Mouse (Mus musculus) ovary, postnatal 36 days (tissue): ENCODE results near the gene Ppara.
"Not testable (repeated sequence)": the region's sequence is repeated elsewhere in the genome, so short reads cannot be mapped to it uniquely, and the experiment has no call there.

Experiments used
- DNase-seq: peaks from one replicate; pipeline ENCODE4 v3.0.0; 2022; ENCODE audit warnings: low spot score, mixed read lengths

The Ppara gene

GRCm38 (mm10) chr15:85756611-85757010 lies 21.8 kb downstream of the Ppara start:
- no peak for DNase-seq

DNA sequence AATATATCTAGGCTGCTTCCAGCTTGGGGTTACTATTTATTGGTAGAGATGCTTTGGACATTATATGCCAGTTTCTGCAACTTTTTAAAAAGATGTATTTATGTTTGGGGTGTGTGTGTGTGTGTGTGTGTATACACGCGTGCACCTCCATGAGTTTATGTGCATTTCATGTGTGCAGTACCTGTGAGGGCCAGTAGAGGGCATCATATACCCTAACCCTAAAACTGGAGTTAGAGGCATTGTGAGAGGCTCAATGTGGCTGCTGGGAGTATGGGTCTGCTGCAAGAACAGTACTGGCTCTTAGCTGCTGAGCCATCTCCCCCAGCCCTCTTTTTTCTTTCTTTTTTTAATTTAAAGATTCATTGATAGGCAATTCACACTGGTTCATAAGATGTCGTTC lies 23.0 kb downstream of the Ppara start:
- no peak for DNase-seq

DNA sequence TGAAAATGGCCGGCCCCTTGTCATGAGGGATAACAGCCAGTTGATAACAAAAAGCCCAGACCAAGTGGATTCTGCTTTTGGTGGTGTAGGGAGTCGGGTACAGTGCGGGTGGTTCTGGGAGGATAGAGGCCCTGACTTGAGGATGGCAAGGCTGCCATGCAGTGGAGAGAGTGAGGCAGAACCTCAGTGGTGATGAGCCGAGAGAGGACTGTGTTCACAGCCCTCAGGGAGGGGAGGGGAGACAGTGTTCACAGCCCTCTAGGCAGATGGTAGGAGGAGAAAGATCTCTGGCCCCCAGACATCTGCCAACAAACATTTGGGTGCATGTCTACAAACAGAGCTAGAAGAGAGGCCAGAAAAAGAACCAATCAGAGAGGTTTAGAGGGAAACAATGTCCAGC lies 28.0 kb downstream of the Ppara start:
- DNase-seq = no peak

DNA sequence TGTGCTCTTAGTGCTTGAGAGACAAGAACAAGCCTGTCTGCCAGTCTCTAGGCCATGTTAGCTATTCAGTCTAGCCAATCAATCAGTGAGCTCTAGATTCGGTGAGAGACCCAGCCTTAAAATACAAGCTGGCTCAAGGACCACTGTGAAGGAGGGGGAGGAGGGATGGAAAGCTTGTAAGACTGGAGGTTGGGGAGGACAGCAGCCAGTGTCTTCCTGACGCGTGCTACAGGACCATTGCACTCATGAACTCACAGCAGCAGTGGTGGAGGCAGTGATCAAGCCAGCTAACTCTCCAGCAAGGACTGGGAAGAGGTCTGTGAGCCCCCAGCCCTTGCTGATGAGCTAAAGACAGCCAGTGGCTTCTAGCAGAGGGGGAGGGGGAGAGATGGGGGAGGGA lies 30.2 kb downstream of the Ppara start:
- DNase-seq = no peak

DNA sequence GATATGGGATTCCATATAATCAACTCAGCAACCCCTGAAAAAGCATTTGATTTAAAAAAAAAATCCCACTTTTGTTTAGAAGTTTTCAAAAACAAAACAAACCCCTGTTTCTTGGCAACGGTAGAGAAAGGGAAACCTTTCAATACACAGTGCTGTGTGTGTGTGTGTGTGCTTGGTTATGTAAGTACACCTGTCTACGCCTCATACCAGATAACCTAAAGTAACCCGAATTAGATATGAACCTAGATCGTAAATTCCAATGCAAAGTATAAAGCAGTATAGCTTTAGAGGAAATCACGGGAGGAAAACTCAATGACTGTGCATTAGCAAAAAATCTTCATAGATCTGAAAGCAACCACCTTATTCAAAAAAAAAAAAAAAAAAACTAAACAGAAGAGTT lies 31.9 kb downstream of the Ppara start:
- DNase-seq = no peak

DNA sequence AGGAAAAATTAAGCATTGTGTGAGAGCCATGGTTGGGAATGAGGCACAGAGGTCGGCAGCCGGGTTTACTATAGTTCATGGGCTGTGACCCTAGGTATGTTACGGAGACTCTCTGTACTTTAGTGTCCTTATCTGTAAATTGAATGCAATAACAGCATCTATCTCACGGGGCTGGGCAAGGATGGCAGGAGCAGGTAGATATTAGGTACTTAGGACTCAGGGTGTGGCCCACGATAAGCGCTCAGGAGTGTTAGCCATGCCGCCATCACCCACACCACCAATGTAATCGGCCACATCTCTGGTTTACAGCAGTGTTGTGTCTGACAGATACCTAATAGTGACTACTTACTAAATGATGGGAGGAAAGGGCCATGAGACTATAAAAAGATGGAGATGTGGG lies 34.2 kb downstream of the Ppara start:
- DNase-seq = no peak

- no peak for DNase-seq
Measured at GRCm38 (mm10) chr15:85771306-85772121, 36.7 kb downstream of the Ppara start.

GRCm38 (mm10) chr15:85772146-85772740 lies 37.5 kb downstream of the Ppara start:
- no peak for DNase-seq

- no peak for DNase-seq
Measured at GRCm38 (mm10) chr15:85774419-85774818, 39.6 kb downstream of the Ppara start.

GRCm38 (mm10) chr15:85775001-85775400 lies 40.2 kb downstream of the Ppara start:
- no peak for DNase-seq

DNA sequence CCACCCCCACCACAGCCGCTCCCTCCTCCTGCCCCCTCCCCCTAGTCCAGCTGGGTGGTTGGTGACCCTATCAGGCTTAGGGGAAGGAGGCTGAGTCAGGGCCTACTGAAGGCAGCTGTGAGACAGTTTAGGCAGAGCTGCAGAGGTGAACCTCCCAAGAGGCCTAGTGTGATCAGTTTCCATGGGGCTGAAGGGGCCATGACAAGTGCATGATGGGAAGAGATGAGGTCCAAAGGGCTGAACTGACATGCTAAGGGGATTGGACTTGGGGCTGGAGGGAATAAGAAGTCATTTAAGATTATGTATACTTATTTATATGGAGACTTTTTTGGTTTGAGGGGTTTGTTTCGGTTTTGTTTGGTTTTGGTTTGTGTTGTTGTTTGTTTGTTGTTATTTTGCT lies 41.5 kb downstream of the Ppara start:
- DNase-seq = no peak

GRCm38 (mm10) chr15:85776771-85777170 lies 42.0 kb downstream of the Ppara start:
- no peak for DNase-seq

DNA sequence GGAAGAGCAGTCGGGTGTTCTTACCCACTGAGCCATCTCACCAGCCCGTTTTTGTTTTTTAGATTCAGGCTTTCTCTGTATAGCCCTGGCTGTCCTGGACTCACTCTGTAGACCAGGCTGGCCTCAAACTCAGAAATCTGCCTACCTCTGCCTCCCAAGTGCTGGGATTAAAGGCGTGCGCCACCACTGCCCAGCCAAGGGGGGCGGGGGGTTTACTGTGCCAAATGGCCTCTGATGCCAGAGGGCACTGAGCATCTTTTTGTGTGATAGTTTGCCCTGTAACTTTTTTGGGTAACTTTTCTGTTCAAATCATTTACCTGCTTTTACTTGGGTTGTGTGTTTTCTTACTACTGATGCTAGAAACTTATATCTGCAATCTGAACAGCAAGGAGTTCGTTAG lies 44.1 kb downstream of the Ppara start:
- not testable (repeated sequence) for DNase-seq

DNA sequence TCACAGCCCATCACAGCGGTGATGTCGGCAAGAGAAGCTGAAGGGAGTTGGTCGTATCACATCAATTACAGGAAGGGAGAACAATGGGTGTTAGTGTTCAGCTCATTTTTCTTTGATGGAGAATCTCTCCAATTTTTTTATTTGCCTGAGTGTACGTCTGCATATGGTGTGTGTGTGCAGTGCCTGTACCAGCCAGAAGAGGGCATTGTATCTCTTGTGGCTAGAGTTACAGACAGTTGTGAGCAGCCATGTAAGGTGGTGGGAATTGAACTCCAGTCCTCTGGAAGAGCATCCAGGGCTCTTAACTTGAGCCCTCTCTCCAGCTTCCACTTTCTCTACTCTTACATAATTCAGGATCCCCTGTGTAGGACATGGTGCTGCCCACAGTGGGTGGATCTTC lies 48.4 kb downstream of the Ppara start:
- no peak for DNase-seq

- DNase-seq = no peak
Measured at GRCm38 (mm10) chr15:85784341-85784740, 49.6 kb downstream of the Ppara start.

- DNase-seq = no peak
Measured at GRCm38 (mm10) chr15:85786711-85787110, 51.9 kb downstream of the Ppara start.

DNA sequence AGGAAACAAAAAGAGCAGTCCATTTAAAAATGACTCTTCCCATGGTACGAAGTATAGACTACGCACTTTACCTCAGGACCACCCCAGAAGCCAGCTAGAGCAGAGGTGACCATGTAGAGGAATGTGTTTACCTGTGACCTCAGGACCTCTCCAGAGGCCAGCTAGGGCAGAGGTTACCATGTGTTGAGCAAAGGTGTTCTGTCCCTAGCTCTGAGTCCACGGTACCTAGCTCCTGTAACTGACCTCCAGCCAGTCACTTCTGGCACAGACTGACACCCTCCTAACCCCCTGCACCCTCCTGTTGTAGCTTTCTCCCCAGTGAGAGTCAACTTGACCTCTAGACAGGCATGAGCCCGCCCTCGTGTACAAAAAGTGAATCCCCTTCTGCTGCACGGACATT lies 52.7 kb downstream of the Ppara start:
- DNase-seq = no peak

DNA sequence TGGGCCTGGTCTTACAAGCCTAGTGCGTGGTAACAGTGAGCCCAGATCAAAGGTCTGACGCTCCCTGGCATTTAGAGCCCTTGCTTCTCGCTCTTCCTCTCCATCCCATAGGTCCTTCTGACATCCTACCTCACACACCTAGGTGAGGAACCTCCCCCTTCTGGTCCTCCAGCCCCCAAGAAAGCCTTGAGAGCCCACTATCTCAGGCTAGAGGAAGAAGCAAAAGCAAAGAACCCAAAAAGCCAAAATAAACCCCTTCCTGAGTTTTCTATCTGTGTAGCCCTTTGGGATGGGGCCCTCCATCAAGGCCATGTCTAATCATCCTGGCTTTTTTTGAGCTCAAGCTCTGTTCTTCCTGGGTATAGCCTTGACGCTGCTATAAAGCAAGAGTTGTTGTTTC lies 53.3 kb downstream of the Ppara start:
- DNase-seq = no peak

- DNase-seq = no peak
Measured at GRCm38 (mm10) chr15:85788633-85789032, 53.9 kb downstream of the Ppara start.

- DNase-seq = no peak
Measured at GRCm38 (mm10) chr15:85791449-85791848, 56.7 kb downstream of the Ppara start.

- DNase-seq = peak; percentile 23
Measured at GRCm38 (mm10) chr15:85792819-85793218, 58.0 kb downstream of the Ppara start.

GRCm38 (mm10) chr15:85795516-85795915 lies 60.7 kb downstream of the Ppara start:
- no peak for DNase-seq

GRCm38 (mm10) chr15:85798676-85799075 lies 63.9 kb downstream of the Ppara start:
- DNase-seq = no peak

GRCm38 (mm10) chr15:85802931-85803330 lies 68.1 kb downstream of the Ppara start:
- no peak for DNase-seq
